Mouse (Mus musculus): Measurements from ENCODE around the gene Cacna1e.

GRCm38 (mm10) chr1:154788491-154788890, 95.8 kb downstream of the Cacna1e start:
- TF ChIP-seq CTCF (IDR thresholded peaks at IDR 0.05; ENCODE audit: low read depth) (no peak), EP300 (optimal IDR thresholded peaks at IDR 0.05) (no peak)
